Mouse (Mus musculus) heart, embryonic 16.5 days (tissue): ENCODE measurements around the gene Glis3. TPM values are rescaled to one million over a fixed set of nuclear protein-coding genes. Genes with fewer than 3 reads are reported as not detected.

Experiments
- ATAC-seq: fragments of 200-750 bp; cut with Nextera tagmentation; replicated peaks from 2 replicates; pipeline ENCODE4 v1.8.0; 2017; ENCODE audit warnings: moderate number of reproducible peaks; ENCODE audit not compliant: insufficient read depth, low FRiP score; ENCODE audit errors: extremely low read depth
- H3K27ac ChIP-seq: fragments of 300-500 bp; sonication (generic); 2 replicates; pipeline ENCODE4 v1.5.1; 2014; ENCODE audit warnings: mild to moderate bottlenecking, low read length, control low read depth, moderate library complexity
- H3K27me3 ChIP-seq: fragments of 300-500 bp; sonication (generic); 2 replicates; pipeline ENCODE4 v1.6.1; 2014; ENCODE audit warnings: low read length, mixed read lengths; ENCODE audit not compliant: control insufficient read depth, insufficient read depth
- H3K36me3 ChIP-seq: fragments of 300-500 bp; sonication (generic); 2 replicates; pipeline ENCODE4 v1.6.1; 2014; ENCODE audit not compliant: control insufficient read depth, insufficient read depth
- H3K4me1 ChIP-seq: fragments of 300-500 bp; sonication (generic); 2 replicates; pipeline ENCODE4 v1.6.1; 2014; ENCODE audit warnings: low read length, mixed read lengths; ENCODE audit not compliant: control insufficient read depth, insufficient read depth
- H3K4me2 ChIP-seq: fragments of 300-500 bp; sonication (generic); 2 replicates; pipeline ENCODE4 v1.6.1; 2014; ENCODE audit warnings: low read depth, mild to moderate bottlenecking, control low read depth, low read length
- H3K4me3 ChIP-seq: fragments of 300-500 bp; sonication (generic); 2 replicates; pipeline ENCODE4 v1.5.1; 2014; ENCODE audit warnings: mild to moderate bottlenecking, control low read depth, low read length
- H3K9ac ChIP-seq: fragments of 300-500 bp; sonication (generic); 2 replicates; pipeline ENCODE4 v1.6.1; 2014; ENCODE audit warnings: low read length, control low read depth
- H3K9me3 ChIP-seq: fragments of 300-500 bp; sonication (generic); replicated peaks from 2 replicates; pipeline ENCODE4 v1.6.1; 2016; ENCODE audit warnings: low read length; ENCODE audit not compliant: control insufficient read depth
- WGBS: fragments of 180-500 bp; shearing (Covaris S2); extraction: QIAGEN DNeasy Blood & Tissue Kit; methylation state at CpG from one replicate; pipeline ENCODE4 v1.1.7; 2014; 5-methylcytosine and 5-hydroxymethylcytosine counted together
- polyA plus RNA-seq: library from polyadenylated mRNA; unstranded; fragments of >200 nt; fragmentation: Nextera tagmentation; extraction: Ambion mirVana; gene quantifications from 2 replicates; pipeline ENCODE4 v1.2.1, GENCODE M21; 2015

The Glis3 gene
- polyA plus RNA-seq, 1 experiment from 2014 or later, result 1.3 TPM

DNA sequence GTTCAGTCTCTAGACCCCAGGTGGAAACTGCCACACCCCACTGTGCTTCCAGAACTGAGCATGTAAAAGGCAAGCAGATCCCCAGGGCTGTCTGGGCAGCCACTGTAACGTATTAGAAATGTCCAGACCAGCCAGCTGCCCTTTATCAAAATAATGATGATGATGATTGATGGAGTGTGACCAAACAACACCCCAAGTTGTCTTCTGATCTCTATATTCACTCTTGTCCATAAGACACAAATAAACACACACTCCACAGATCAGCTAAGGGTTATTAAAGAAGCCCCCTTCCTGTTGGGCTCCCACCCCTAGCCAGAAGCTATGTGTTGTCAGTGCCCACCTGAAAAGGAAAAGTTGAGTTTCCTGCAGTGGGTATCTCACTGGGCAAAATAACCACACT lies 134.4 kb downstream of the Glis3 start:
- no peak for ATAC-seq
- H3K4me1 ChIP-seq, result no peaks in the 10 kb centered on the region; the same call in 1 of the 2 replicates
- H3K4me3 ChIP-seq, result no peak overlapping the region
- no peaks in the 10 kb centered on the region for H3K36me3 ChIP-seq
- no peaks in the 10 kb centered on the region for H3K27me3 ChIP-seq
- H3K9me3 ChIP-seq, result no peaks in the 10 kb centered on the region
- WGBS, result 38% methylated on average over 1 of the region's 1 CpGs
- no peak overlapping the region for H3K4me2 ChIP-seq
- no peak overlapping the region for H3K9ac ChIP-seq
- H3K27ac ChIP-seq, result no peak overlapping the region

DNA sequence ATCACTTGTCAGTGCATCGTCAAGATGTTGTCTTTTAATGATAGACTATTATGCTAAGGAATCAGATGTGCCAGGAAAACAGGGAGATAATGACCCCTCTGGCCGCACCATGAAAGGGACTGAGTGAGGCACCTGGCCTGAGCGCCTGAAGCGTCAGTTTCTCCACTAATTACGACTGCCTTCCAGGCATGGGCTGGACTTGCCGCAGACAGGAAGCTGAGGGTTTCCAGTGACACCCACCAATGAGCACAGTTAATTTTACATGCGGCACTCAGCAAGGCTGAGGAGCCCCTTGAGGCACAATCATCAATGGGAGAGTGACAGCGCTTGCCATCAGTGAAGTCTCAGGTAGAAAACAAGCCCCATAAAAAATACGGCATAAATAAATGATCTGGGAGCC lies 141.1 kb downstream of the Glis3 start:
- WGBS, result 72% methylated on average over 9 of the region's 9 CpGs

DNA sequence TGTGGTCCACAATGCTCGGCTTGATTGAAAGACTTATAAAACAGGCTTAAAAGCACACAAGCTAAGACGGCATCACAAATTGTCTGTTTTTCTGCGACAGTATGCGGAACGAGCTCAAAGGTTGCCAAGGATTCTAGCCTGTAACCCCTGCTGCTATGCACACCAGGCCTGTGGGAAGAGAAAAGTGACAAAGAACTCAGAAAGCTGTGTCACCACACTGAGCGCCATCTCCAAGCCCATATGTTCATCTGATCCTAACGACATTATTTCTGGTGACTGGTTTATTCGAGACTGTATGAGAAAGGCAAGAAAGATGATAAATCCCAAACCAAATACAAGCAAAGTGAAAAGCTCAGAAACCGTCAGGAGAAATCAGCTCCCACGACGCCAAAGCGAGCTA lies 144.9 kb downstream of the Glis3 start:
- ATAC-seq, result no peak
- no peaks in the 10 kb centered on the region for H3K36me3 ChIP-seq
- H3K4me1 ChIP-seq, result no peaks in the 10 kb centered on the region
- 91% methylated on average over 12 of the region's 12 CpGs for WGBS
- H3K27ac ChIP-seq, result no peak overlapping the region
- H3K9me3 ChIP-seq, result no peaks in the 10 kb centered on the region
- no peaks in the 10 kb centered on the region for H3K27me3 ChIP-seq
- H3K4me2 ChIP-seq, result no peak overlapping the region
- H3K4me3 ChIP-seq, result no peak overlapping the region
- no peak overlapping the region for H3K9ac ChIP-seq

More for the DNA sequence above, 141.1 kb downstream of the Glis3 start:
- Histone ChIP-seq H3K4me2 (no peak overlapping the region), H3K27me3 (no peaks in the 10 kb centered on the region), H3K9ac (no peak overlapping the region), H3K9me3 (no peaks in the 10 kb centered on the region), H3K4me1 (no peaks in the 10 kb centered on the region), H3K36me3 (no peaks in the 10 kb centered on the region), H3K27ac (no peak overlapping the region), H3K4me3 (no peak overlapping the region)
- no peak for ATAC-seq

DNA sequence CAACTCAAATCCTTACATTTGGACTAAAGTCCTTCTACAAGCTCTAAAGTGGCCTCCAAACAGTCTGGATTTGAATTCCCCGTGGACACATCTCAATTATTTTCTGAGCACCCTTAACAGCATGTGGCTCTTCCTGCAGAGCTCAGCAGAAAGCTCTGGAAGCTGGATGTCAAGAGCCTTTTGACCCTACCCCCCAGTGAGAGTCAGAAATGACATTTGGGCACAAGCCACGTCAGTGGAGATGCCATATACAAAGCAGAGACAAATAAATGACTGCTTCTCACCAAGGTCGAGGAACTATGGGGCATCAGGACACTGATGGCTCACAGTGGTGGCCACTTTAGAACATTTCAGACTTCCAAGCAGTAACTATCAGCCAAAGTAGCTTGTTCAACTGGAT lies 146.3 kb downstream of the Glis3 start:
- no peaks in the 10 kb centered on the region for H3K27me3 ChIP-seq
- H3K4me1 ChIP-seq, result no peaks in the 10 kb centered on the region
- no peaks in the 10 kb centered on the region for H3K9me3 ChIP-seq
- H3K36me3 ChIP-seq, result no peaks in the 10 kb centered on the region
- no peak overlapping the region for H3K9ac ChIP-seq
- WGBS, result 63% methylated on average over 3 of the region's 3 CpGs
- H3K4me3 ChIP-seq, result no peak overlapping the region
- ATAC-seq, result no peak
- no peak overlapping the region for H3K27ac ChIP-seq
- H3K4me2 ChIP-seq, result no peak overlapping the region

DNA sequence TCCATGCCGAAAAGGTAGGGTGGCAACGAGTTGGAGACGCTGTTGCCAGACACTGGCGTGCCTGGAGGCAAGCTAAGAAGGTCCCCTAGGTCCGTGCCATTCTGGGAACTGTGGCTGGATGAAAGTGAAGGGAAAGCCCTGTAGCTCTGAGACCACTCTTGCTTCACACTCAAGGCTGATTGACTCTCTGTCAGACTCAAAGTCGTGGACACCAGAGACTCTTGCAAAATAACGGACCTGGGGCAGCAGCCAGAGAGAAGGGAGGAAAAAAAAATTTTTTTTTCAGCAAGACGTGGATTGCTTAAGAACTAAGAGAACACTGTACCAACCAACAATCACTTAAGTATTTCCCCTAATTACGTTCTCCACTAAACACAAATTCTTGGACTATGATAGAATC lies 148.1 kb downstream of the Glis3 start:
- no peak overlapping the region for H3K27ac ChIP-seq
- H3K4me3 ChIP-seq, result no peak overlapping the region
- ATAC-seq, result no peak
- H3K4me1 ChIP-seq, result no peaks in the 10 kb centered on the region
- H3K9me3 ChIP-seq, result no peaks in the 10 kb centered on the region
- no peak overlapping the region for H3K4me2 ChIP-seq
- no peaks in the 10 kb centered on the region for H3K27me3 ChIP-seq
- 84% methylated on average over 9 of the region's 9 CpGs for WGBS
- H3K36me3 ChIP-seq, result no peaks in the 10 kb centered on the region
- H3K9ac ChIP-seq, result no peak overlapping the region

DNA sequence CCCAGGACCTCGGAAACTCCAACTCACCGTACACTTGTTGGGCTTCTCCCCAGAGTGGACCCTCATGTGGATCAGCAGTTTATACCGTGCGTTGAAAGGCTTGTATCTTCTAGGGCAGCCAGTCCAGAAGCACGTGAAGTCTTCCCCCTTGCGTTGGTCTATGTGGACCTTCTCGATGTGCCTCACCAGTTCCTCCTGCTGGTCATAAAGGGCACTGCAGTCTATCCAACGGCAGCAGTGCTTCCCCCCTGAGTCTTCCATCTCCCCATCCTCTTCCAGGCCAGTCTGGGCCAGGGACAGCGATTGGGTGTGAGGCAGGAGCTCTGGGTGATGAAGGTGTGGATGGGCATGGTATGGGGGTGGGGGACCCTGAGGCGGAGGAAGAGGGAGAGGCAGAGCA lies 149.0 kb downstream of the Glis3 start:
- 56% methylated on average over 10 of the region's 10 CpGs for WGBS
- no peaks in the 10 kb centered on the region for H3K9me3 ChIP-seq
- no peak; the same call in 1 of the 2 replicates for ATAC-seq
- H3K27ac ChIP-seq, result no peak overlapping the region
- H3K4me3 ChIP-seq, result no peak overlapping the region
- no peaks in the 10 kb centered on the region for H3K4me1 ChIP-seq
- H3K36me3 ChIP-seq, result no peaks in the 10 kb centered on the region
- no peak overlapping the region for H3K4me2 ChIP-seq
- no peaks in the 10 kb centered on the region for H3K27me3 ChIP-seq
- no peak overlapping the region for H3K9ac ChIP-seq

DNA sequence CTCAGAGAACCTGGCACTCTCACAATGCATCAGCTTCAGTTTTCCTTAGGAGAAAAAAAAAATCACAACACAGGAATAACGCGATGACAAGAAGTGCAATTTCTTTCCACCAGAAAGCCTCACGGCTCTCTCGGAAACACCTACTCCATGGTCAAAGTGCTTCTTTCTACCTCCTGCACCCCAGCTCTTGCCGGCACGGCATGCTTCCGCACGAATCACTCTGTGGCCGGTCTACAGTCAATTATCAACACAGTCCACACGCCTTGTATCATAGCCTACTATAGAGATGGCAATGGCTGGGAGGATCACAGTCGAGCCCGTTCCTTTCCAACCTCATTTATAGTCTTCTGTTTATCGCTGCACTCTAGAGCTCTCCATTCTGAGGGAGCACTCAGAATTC lies 150.9 kb downstream of the Glis3 start:
- Histone ChIP-seq H3K9me3 (no peaks in the 10 kb centered on the region), H3K9ac (no peak overlapping the region), H3K27me3 (no peaks in the 10 kb centered on the region), H3K4me2 (no peak overlapping the region), H3K27ac (no peak overlapping the region), H3K4me3 (no peak overlapping the region), H3K36me3 (no peaks in the 10 kb centered on the region), H3K4me1 (no peaks in the 10 kb centered on the region)
- 85% methylated on average over 13 of the region's 13 CpGs for WGBS
- no peak for ATAC-seq

DNA sequence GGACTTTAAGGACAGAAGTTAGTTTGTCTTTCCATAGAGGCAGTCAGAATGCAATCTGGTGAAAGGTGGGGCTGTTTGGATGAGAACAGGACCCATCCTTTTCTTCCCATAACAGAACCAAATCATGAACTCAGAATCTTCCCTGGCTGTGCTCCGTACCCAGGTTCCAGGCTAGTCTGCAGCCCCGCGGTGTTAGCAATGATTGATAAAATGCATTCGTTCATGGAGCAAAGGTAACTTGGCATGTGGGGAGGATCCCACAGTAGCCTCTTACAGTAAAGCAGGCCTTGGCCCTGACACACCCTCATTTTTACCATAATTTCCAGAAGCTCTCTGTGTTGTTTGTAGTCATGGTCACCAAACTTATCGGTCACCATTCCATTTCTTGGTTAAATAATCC lies 152.4 kb downstream of the Glis3 start:
- 93% methylated on average over 5 of the region's 5 CpGs for WGBS
- H3K4me1 ChIP-seq, result no peaks in the 10 kb centered on the region
- ATAC-seq, result no peak

DNA sequence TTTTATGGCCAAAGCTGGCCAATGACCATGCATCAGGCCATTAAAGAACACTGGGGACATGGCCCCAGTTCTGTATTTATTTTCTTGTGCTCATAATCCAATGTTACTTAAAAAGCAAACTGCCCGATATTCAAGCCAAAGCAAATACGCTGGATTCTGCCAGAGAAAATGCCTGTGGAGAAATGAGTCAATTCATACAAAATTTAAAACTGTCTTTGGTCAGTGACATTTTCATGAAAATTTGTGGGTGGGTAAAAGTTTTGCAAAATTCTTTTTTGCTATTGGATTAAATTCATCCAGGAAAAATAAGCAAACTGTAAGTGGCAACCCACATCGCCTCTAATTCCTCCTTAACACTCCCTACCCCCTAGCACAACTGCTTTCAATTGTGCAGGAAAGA lies 154.5 kb downstream of the Glis3 start:
- H3K27me3 ChIP-seq, result no peaks in the 10 kb centered on the region
- H3K9me3 ChIP-seq, result no peaks in the 10 kb centered on the region
- no peak overlapping the region for H3K4me2 ChIP-seq
- 82% methylated on average over 3 of the region's 3 CpGs for WGBS
- H3K4me1 ChIP-seq, result no peaks in the 10 kb centered on the region
- H3K27ac ChIP-seq, result no peak overlapping the region
- no peaks in the 10 kb centered on the region for H3K36me3 ChIP-seq
- ATAC-seq, result no peak
- no peak overlapping the region for H3K4me3 ChIP-seq
- no peak overlapping the region for H3K9ac ChIP-seq

More for the DNA sequence above, 152.4 kb downstream of the Glis3 start:
- Histone ChIP-seq H3K27ac (no peak overlapping the region), H3K9ac (no peak overlapping the region), H3K4me3 (no peak overlapping the region), H3K4me2 (no peak overlapping the region), H3K36me3 (no peaks in the 10 kb centered on the region), H3K27me3 (no peaks in the 10 kb centered on the region), H3K9me3 (no peaks in the 10 kb centered on the region)

DNA sequence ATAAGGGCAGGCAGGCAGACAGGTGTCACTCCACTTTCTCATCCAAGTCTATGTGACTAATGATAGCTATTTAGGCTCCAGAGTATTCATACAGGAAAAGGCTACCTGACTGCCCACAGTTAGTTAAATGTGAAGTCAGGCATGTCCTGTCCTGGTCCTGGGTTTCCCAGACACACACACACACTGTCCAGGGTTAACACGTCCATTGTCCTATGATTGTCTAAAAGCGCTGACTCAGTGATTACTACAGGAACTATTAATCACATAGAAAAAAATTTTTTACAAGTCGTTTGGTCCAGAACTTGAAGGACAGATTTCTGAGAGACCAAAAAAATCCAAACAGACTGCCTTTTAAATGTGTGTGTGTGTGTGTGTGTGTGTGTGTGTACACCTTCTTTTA lies 157.6 kb downstream of the Glis3 start:
- H3K4me2 ChIP-seq, result no peak overlapping the region
- H3K27me3 ChIP-seq, result no peaks in the 10 kb centered on the region
- H3K9me3 ChIP-seq, result no peaks in the 10 kb centered on the region
- H3K27ac ChIP-seq, result no peak overlapping the region
- H3K36me3 ChIP-seq, result no peaks in the 10 kb centered on the region
- no peak for ATAC-seq
- no peak overlapping the region for H3K9ac ChIP-seq
- H3K4me3 ChIP-seq, result no peak overlapping the region
- no peaks in the 10 kb centered on the region for H3K4me1 ChIP-seq
- WGBS, result 76% methylated on average over 3 of the region's 3 CpGs
